Mouse (Mus musculus): ENCODE results near the gene Gm28048.

The Gm28048 gene

DNA sequence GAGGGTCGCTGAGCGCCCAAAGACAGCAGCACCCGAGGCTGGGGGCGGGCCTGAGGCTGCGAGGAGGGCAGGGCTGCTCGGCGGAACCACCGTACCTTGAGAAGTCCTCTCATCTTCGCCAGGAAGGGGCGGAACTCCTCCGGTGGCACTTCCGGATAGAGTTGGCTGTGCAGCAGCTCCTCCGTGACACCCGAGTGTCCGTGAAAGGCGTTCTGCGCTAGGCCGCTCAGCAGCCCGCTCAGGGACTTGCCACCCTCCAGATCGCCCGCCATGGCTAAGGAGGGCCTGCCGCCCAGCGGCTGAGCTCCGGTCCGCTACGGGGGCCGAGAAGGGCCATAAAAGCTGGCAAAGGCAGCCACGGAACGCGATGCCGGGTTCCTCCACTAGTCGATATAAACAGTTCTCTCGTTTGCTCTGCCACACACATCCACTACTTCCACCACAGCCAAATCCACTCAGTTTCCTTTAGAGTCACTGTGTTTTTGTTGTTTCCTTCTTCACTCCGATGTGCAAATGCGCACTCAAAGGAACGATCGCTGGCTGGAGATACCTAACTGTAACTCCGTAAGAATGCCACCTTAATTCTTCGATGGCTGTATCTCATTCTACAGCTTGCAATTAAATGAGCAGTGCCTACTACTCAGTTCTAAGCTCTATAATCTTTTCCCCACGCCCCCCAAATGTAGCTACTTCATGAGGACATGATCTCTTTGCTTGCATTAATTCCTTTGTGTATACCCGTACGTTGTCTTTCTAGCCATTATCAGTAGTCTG is at the start of gene Gm28048, which contains the start of gene Commd1:
Gm28048 (minus strand) TSS at position 107 of the 774 bp plus-strand sequence.
Commd1 (minus strand) TSS at position 399 of the 774 bp plus-strand sequence.
- peak; percentile 85 for DNase-seq (ENCODE audit: low read depth)

DNA sequence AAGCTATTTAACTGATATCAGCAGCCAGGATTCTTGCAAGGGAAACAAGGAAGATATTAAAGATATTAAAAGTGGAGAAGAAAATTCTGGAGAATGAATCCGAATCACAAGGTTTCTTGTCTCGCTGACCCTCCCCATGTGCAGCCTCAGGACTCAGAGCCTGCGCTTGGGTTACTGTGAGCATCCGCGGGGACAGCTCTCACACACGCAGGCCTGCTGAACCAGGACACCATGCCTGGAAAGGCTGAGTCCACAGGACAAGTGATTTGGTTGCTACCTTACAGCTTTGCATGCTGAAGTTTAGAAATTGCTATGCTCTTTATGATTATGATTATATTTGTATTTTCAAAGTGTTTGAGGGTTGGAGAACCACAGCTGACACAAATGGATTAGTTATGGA is 47.5 kb upstream of the Gm28048 start:
- DNase-seq (ENCODE audit: low read depth) = no peak

DNA sequence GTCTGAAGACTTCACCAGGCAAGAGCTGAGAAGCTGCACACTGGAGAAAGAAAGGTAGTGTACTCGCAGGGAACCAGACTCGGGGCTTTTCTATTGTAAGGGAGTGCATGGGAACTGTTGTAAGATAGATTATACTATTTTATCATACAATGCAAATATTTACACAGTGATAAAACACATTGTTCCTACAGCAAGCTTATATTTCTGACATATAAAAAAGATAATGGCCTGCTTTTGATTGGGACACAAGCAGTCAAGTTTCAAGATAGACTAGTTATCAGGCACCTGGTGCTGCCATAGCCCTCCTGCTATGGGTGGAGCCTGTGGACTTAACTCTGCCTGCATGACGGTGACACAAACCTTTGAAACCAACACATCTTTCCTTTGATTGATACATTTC is 47.1 kb upstream of the Gm28048 start:
- DNase-seq (ENCODE audit: low read depth) = peak; percentile 28

DNA sequence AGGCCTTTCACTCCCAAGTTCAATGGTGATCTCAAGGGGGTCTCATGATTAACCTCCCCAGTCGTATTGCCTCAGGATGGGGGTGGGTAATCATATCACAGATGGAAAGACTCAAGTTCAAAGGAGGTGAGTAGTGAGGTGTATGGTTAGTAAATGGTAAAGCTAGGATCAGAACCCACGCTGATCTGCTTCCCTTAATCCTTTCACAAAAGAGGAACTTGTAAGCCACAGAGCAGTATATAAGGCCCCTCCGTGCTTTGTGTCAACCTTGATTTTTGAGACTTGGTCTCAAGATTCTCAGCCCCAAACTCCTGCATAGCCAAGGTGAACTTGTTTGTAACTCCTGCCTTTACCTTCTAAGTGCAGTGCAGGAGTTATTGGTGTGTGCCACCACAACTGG is 42.3 kb upstream of the Gm28048 start:
- DNase-seq (ENCODE audit: low read depth) = no peak

DNA sequence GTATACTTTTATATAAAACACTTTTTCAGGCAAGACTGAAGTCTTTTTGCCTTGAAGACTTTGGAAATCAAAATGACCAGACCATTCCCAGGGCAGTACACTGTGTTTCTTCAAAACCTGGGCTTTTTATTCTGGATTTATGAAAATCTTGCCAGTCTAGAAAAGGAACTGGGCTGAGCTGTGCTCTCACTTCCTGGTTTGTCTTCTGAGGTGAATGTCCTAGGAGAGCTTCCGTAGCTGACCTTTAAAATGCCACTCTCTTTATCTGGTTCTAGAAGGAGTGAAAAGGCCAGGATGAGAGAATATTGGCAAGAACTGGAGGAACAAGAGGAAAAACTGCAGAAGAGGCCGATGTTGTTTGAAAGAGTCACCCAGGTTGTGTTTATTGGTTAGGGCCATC is 41.3 kb upstream of the Gm28048 start:
- DNase-seq (ENCODE audit: low read depth) = no peak

DNA sequence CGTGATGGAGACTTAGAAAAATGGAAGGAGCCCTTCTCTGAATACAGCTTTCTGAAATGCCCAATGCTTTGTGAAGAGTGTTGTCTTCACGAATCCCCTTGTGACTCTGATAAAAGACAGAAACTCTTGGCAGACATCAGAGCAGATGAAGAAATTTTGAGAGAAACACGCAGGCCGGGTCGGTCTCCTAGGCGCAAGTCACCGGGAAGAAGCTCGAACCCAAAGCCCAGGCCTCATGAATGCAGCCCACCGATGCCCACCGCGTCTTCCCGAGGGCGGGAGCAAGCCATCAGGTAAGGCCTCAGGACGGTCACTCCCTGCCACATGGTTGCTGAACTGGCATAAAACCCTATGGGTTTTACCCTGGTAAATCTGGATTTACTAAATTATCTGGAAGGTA is 39.0 kb upstream of the Gm28048 start:
- no peak for DNase-seq (ENCODE audit: low read depth)

DNA sequence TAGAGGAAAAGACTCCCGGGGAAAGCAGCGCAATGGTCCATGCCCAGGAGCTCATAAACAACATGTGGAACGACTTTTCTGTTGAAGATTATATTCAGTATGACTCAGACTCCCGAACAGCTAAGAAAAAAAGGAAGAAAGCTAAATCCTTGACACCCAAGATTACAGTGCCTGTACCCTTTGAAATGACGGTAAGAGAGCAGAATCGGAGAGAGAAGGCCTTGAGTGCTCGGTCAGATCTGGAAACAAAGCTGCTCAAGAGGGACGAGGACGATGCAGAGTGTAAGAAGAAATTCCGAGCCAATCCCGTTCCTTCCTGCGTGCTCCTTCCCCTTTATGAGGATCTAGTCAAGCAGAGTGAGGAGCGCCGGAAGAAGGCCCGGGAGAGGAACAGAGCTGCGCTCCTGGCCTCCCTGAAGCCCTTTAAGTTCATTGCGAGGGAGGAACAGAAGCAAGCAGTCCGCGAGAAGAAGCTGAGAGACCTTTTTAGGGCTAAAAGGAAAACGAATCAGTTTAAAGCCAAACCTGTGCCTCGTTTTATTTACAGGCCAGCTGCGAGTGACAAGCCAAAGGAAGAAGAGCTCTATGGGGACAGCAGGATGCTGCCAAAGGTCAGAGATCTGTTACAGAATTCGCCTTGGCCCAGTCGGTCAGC is 38.4 kb upstream of the Gm28048 start:
- DNase-seq (ENCODE audit: low read depth) = no peak

DNA sequence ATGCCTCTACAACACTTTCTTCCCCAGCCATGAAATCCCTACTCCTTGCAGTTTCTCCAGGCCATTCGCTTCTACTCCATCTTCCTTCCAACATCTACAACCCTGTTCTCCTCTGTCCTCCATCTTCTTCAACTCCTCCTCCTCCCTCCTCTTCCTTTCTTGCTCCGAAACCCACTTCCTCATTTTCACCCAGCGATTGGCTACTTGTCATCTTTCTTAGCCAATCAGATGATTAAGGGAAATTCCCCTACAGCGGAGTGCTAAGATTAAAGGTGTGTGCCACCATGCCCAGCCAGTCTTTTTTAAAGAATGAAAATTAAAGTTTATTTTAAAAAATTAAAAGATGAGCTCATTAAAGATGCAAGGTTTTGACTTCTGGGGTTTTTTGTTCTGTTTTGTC is 36.1 kb upstream of the Gm28048 start:
- no peak for DNase-seq (ENCODE audit: low read depth)

DNA sequence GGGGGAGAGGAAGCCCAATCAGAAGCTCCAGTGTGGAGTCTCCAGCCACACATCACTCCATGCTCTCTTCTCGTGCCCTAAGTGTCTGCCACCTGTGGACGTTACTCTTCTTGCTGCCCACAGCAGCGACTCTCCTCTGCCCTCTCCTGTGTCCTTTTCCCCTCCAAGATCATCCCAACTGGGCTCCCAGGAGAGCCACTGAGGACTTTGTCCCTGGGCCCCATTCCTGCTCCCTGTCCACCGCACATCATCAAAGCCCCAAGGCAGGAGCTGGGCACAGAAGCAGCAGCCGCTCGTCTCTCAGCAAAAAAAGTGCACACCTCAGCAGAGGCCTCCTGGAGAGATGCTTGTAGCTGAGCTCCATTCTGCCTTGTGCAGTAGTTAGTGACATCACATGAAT is 33.1 kb upstream of the Gm28048 start:
- no peak for DNase-seq (ENCODE audit: low read depth)

DNA sequence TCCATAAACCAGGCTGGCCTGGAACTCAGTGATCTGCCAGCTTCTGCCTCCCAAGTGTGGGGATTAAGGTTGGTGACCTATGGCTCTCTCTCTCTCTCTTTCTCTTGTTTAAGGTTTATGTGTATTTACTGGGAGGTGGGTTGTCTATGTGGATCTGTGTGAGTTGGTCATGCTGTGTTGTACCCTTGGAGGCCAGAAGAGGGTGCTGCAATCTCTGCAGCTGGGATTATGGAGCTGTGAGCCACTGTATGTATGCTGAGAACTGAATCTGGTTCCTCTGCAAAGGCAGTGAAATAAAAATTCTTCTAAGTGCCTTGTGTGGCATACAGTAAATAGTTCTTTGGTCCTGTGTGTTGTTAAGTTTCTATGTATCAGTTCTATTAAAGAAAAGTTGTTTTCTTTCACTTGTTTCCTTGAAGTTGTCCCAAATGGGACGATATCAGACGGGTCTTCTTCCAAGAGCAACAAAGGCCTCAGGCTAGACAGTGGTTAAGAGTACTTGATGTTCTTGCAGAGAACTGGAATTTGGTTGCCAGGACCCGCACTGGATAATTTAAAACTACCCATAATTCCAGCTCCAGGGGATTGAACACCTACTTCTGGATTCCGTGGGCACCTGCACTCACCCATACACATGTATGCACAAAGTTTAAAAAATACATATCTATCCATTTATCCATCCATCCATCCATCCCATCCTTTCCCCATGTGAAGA is 31.8 kb upstream of the Gm28048 start:
- DNase-seq (ENCODE audit: low read depth) = no peak

DNA sequence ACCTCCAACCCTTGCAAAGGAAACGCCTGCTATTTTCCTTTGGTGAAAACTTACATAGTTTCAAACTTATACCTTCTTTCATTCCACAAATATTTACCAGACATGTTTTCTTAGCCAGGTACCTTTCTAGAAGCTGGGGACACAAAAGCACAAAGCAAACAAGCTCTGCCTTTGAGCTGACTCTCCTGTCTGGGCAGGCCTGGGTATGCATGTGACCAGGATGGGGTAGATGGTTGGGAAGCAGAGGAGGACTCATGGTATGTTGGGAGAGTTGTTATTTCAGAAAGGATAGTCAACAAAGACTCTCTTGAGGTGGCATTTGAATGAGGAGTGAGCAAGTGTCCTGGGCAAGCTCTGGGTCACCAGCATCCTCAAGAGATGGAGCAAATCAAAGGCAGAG is 31.2 kb upstream of the Gm28048 start:
- DNase-seq (ENCODE audit: low read depth) = no peak

DNA sequence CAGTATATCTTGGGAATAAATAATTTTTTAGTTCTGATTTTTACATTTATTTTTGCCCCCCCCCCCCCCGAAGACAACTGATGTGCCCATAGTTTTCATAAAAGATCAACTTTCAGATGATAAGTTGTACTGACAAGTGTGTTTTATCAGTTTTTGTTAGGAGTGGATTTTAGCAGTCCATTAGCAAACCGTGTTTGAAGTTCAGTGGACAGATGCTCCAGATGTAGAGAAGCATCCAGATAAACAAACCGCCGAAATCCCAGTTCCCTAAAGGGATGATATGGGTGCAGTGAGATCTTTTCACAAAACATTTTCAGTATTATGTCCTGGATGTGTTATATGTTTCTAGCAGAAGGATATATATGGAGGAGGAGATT is 26.9 kb upstream of the Gm28048 start:
- DNase-seq (ENCODE audit: low read depth) = no peak

DNA sequence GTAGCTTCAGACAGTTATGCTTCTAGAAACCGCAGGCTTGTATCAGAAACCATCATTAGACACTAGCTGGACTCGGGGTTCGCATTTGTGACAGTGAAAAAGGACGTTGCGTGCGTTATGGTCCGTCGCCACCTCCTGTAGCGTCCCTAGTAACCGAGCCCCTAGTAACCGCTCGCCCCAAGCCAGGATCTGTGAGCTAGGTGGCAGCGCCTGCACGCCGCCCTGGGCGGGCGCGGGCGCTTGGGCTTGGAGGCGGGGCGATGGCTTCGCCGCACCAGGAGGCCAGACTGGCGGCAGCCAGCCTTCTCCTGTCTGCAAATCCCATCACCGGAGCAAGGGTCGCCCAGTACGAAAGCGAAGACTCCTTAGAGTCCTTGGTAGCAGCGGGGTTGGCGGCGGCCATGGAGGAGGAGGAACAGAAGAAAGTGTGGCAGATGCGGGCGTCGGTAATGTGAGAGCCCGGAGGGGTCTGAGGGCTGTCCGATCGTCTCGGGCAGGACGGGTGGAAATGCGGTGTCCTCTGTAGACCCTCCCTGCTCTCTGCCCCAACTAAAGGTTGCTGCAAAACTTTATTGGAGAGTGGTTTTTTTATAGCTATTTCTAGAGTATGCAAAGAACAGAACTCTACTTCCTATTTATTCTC is 26.4 kb upstream of the Gm28048 start:
- peak; percentile 75 for DNase-seq (ENCODE audit: low read depth)

DNA sequence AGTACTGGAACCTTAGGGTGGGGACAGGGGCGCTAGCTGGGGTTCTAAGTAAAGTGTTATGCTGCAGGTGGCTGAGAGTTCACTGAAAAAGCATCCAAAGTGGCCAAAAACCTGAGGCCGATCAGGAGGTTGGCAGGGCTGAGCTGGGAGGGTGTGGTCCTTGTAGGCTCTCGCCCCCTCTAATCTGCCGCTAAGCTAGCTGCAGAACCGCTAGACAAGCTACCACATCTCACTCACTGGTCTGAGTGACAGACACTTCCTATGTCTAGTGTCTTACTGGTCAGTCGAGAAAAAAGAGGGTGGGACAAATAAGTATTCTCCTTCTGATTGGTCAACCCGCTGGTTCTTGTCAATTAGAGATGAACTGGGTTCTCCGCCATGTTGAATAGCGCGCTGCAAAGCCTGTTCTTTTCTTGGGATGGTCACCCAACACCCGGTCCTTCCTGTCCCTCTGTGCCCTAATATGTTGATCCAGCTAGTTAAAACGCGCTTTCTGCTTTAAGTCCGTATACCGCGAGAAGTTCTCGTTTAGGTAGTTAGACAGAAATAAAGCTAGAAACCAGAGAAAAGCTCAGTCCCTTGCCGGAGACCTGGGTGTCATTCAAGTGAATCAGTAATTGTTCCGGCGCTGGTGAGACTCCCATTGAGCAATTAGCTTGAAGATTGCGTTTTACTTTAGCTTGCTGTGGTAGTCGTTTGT is 25.7 kb upstream of the Gm28048 start, which contains the start of gene Fam161a:
Fam161a (plus strand) TSS at position 51 of the 700 bp plus-strand sequence.
- DNase-seq (ENCODE audit: low read depth) = peak; percentile 89

DNA sequence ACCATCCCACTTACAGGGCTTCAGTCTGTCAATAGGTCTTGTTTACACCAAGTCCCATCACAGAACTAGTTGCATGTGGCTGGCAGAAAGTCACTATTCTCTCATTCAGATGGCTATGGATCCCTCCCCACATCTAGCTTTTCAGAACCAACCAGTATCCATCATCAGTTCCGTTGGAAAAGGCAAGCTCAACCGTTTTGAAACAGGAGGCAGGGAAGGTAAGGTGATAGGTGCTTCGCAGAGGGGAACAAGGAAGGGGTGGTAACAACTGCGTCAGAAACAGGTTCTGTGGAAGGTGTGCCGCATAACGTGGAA is 25.2 kb upstream of the Gm28048 start:
- no peak for DNase-seq (ENCODE audit: low read depth)

DNA sequence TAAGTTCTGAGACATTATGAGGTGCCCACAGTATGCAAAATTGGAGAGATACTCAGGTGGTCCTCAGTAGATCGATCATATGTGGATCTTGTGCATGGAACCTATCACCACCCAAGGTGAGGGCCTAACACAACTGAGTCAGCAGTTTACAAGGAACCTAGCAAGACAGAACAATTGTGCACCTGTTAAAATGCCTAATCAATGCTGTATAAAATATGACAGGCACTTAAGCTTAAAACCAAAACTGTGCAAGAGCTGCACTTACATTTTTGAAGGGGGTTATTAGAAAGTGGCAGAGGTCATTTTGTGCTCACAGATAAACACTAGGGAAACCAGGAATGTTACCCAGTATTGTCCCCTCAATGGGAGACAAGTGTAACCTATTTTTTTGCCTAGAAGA is 23.4 kb upstream of the Gm28048 start:
- DNase-seq (ENCODE audit: low read depth) = no peak

DNA sequence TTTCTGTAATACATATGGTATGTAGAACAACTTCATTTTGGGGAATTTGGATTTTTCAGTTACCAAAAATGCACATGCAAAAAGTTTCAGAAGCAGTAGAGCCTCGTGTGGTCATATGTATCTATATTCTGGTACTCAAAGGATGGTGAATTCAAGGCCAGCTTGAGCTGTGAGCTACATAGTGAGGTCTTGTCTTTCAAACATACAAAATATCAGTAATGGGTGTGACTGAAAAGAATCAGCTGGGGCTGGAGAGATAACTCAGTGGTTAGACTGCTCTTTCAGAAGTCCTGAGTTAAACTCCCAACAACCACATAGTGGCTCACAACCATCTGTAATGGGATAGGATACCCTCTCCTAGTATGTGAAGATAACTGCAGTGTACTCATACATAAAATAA is 16.4 kb upstream of the Gm28048 start:
- DNase-seq (ENCODE audit: low read depth) = no peak

DNA sequence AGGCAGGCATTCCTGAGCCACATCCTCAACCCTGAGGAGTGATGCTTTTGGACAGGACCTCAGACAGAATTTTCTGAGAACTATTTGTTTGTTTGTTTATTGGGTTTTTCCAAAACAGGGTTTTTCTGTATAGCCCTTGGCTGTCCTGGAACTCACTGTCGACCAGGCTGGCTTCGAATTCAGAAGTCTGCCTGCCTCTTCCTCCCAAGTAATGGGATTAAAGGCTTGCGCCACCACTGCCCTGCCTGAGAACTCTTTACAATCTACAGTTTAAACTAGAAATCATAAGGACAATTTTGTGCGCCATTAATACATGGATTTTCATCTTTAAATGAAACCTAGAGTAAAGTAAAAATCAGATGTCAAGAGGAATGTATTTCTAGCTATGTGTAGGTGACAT is 13.6 kb upstream of the Gm28048 start:
- DNase-seq (ENCODE audit: low read depth) = no peak

DNA sequence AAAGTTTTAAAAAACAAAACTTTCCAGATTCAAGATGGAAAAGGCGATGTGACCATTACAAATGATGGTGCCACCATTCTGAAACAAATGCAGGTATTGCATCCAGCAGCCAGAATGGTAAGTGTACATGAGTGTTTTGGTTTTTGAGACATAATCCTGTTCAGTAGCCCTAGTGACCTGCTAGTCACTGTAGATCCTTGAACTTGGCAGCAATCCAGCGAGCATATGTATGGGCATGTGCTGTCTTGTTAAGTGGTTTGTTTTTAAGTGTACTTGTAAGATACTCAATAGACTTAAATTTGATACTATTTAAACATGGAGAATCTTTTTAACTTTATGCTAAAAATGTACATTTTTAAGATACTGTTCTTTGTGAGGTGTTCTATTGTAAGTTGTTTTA is 12.4 kb upstream of the Gm28048 start:
- DNase-seq (ENCODE audit: low read depth) = no peak

DNA sequence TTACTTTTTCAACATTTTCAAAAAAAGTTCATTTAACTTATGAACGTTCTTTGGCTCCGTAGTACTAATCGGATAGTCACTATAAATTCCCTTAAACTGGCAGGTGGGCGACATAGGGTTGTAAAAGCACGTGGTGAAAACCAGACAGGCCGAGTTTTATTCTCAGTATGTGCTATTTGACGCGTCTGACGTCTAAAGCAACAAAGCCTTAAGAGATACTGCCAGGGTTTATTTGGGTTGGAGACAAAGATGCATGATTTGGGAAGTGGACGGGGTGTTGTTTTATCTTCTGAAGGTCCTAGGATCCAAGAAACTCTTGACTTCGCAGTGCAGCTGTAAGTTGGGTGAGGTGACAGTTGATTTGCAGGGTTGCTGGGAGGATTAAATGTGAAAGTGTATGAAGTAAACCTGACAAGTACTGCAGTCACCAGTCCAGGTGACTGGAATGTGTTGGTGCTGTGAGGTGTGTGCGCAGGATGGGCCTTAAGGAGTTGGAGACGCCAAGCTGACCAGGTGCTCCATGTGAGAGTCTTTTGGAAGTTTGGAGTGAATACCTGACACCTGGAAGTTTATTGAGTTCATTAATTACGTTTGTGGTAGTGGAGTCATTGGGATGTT is 9.4 kb upstream of the Gm28048 start:
- DNase-seq (ENCODE audit: low read depth) = no peak

DNA sequence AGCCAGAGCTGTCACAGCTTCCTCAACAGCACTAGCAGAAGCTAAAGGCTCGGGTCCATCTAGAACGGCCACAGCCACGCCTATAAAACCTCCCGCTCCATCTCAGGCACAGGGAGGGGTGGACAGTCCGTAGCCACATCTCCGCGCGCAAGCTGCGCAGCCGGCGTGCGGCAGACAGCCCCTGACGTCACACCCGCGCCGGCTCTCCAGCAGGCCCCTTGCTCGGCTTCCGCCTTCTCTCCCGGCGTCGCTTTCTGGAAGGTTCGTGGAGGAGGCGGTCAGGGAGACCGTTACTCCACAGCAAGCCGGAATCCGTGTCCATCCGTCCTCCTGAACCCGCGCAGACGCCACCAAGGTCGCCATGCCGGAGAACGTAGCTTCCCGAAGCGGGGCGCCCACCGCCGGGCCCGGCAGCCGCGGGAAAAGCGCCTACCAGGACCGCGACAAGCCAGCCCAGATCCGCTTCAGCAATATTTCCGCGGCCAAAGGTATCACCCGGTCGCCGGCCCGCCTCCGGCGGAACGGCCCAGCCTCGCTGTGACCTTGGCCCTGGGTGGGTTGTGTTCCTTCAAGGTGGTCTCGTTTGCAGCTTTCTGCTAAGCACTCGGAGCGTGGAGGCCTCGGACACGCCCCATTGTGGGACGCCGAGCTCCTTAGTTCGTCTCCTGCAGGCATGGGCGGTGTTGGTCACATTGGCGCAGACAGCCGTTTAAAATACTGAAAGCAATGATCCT is 8.7 kb upstream of the Gm28048 start, which contains the start of gene Cct4:
Cct4 (plus strand) TSS at position 127 of the 734 bp plus-strand sequence.
- peak; percentile 75 for DNase-seq (ENCODE audit: low read depth)
